Mouse (Mus musculus): Measurements from ENCODE around the gene Gpr39.

Gene Gpr39

DNA sequence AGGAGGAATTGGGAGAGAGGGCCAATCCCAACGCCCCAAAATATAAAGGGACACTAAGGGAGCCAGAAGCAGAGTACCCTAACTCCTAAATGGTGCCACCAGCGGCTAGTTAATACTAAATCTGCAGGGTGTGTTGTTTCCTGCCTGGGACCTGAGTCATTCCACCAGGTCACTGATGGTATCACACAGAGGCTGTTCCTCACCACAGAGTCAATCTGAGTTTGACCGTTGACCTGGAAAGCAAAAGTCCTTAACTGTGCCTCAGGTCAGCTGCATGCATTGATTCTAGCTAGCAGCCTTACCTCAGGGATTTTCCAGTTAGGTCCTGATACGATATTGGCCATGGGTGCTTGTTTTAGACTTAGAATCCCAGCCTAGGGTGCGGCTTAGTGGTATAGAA lies 17.5 kb downstream of the Gpr39 start:
- in situ Hi-C loops (cut with MboI, MseI) = no loop called here

GRCm38 (mm10) chr1:125701101-125701590 lies 24.4 kb downstream of the Gpr39 start:
- in situ Hi-C loops (cut with MboI, MseI) = no loop called here

DNA sequence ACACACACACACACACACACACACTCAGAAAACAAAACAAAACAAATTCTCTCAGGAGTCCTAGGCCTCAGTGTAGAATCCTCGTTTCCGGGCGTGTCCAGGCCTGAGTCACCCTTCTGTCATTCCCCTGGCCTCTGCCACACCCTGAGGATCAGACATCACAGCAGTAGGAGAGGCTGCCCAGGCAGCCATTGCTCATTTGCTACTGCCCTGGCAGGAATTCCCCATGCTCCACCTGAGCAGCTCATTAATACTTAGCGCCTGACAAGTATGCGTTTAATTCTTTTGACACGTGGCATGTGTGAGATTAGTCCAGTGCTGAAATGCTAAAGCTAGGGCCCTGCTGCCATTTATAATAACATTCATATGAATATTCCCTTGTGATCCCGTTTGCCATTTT lies 25.0 kb downstream of the Gpr39 start:
- in situ Hi-C loops (cut with MboI, MseI) = no loop called here

- in situ Hi-C loops (cut with MboI, MseI) = no loop called here
Measured at GRCm38 (mm10) chr1:125702326-125702725, 25.5 kb downstream of the Gpr39 start.

GRCm38 (mm10) chr1:125705412-125705811 lies 28.6 kb downstream of the Gpr39 start:
- in situ Hi-C loops (cut with MboI, MseI) = no loop called here

GRCm38 (mm10) chr1:125715286-125715685 lies 38.5 kb downstream of the Gpr39 start:
- in situ Hi-C loops (cut with MboI, MseI) = no loop called here

GRCm38 (mm10) chr1:125716241-125716640 lies 39.4 kb downstream of the Gpr39 start:
- in situ Hi-C loops (cut with MboI, MseI) = no loop called here

GRCm38 (mm10) chr1:125717906-125718305 lies 41.1 kb downstream of the Gpr39 start:
- in situ Hi-C loops (cut with MboI, MseI) = no loop called here

DNA sequence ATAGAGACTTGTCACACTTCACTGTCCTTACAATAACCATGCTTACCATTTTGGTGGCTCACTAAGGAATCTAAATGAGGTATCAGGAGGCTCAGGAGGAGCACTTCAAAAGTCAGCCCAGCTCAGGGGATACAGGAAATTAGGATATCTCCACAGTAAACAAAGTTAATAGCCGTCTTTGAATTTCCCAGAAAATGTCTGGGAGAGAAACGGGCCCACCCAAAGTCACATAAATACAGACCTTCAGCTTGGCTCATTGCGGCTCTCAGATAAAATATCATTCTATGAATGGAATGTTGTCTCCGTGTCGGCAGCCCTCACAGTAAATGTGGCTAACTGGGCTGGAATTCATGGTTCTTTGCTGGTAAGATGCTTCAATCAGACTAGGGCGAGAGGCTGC lies 42.3 kb downstream of the Gpr39 start:
- in situ Hi-C loops (cut with MboI, MseI) = no loop called here

DNA sequence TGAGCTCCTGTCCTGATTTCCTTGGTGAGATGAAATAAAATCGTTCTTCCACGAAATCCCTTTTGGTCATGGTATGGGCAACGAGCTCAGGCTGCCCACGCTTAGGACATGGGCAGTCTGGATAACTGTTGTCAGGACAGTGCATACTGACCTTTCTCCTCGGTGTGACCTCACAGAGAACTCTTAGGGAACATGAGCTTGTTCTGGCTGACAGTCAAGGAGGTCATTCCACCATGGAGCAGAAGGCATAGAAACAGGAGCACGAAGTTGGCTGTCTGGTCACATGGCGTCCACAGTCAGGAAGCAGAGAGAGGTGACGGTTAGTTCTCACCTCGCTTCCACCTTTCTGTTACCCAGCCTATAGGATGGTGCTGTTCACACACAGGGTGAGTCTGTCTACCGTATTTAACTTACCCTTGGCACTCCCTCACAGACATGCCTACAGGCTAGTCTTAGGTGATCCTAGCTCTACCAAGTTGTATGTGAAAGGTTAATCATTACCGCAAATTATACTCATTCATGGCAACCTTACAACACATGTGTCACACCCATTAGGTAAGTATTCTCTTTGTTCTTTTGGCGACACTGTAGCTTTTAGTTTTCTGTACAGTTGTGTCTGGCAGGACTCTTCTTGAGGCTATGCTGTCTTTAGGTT lies 44.4 kb downstream of the Gpr39 start:
- in situ Hi-C loops (cut with MboI, MseI) = loop anchor here (10.0 kb wide), 1 partner anchor 616 kb away; no protein-coding TSS in a partner anchor

DNA sequence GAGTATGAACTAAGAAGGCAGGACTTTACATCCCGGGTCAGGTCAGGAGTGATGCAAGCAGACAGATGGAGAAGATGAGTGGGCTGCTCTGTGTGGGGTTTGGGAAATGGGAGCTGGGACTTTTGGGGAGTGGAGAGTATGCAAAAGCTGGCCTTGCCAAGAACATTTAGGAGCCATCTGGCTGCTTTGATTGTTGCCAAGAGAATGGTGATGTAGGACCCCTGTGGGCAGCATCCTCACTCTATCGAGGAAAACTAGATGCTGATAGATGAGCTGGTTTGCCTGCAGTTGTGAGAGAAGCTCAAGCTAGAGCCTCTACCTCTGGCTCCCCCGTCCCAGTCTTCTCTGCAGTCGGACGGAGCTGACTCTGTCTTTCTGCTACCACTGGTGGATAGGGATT lies 47.5 kb downstream of the Gpr39 start:
- in situ Hi-C loops (cut with MboI, MseI) = loop anchor here (10.0 kb wide), 1 partner anchor 620 kb away; no protein-coding TSS in a partner anchor

DNA sequence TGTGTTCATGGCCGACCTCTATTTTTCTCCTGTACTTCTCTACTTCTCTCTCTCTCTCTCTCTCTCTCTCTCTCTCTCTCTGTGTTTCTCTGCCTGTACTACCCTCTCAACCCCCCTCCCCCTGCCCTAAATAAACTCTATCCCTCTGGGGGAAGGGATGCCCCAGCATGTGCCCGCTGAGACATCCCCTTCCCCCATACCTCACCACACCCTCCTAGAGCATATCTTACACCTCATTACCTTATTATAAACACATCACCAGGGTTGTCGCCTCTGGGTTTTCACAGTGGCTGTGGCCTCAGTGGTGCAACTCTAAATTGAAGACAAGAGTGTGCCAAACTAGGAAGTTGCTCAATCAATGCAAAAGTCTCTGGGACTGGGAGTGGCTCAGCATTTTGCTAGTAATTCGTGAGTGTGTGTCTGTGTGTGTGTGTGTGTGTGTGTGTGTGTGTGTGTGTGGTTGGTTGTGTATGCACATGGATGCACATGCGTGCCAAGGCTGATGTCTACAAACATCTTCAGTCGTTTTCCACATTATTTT lies 52.3 kb downstream of the Gpr39 start:
- in situ Hi-C loops (cut with MboI, MseI) = loop anchor here (10.0 kb wide), 1 partner anchor 624 kb away; no protein-coding TSS in a partner anchor

DNA sequence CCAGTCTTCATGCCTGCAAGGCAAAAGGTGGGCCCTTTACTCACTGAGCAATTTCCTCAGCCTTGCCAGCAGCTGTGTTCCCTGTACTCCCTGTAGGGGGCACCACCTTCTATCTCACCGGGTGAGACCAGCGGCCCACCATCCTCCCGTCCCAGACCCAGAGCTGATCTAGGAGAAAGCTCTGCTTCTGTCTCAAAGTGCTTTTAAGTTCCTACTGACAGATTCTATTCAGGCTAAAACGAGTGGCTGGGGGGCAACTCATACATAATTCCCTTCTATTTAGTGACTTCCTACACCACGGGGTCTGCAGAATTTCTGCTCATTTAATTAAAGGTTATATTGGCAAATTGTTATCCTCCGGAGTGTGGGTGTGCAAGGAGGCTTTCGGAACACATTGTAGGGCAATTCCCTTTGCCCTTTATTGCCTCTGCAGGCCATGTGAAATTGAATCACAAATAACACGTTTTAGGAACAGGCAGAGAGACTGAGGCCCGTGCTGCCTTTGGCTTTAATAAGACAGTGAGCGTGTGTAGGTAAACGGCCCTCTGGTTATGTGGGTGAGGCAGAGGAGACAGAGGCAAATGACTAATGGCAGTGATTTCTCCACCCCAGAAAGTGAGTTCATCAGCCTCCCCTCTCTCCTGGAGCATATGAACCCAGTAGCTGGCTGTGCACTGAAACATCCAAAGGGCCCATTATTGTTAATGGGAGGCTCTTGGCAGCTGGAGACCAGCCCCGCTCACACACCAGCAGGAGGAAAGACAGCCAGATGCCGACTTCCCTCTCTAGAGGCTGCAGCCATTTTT lies 53.1 kb downstream of the Gpr39 start:
- in situ Hi-C loops (cut with MboI, MseI) = loop anchor here (10.0 kb wide), 1 partner anchor 625 kb away; no protein-coding TSS in a partner anchor

- in situ Hi-C loops (cut with MboI, MseI) = no loop called here
Measured at GRCm38 (mm10) chr1:125730537-125730880, 53.7 kb downstream of the Gpr39 start.

GRCm38 (mm10) chr1:125731854-125732253 lies 55.1 kb downstream of the Gpr39 start:
- in situ Hi-C loops (cut with MboI, MseI) = no loop called here

DNA sequence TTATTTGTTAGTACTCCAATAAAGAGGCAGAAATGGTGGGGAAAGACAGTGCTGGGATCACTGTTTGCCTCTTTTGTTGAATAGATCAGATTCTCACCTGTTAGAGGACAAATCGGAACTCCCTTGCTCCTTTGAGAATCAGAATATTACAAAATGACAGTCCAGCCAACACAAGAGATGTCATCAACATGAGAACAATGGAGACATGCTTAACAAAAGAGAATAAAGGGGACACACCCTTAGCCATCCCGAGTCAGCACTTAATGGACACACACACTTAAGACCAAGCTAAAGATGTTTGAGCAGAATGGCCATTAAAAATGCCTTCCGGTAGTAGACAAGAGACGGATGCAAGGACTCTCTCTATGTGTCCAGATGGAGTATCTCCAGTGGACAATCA lies 68.0 kb downstream of the Gpr39 start:
- in situ Hi-C loops (cut with MboI, MseI) = no loop called here

DNA sequence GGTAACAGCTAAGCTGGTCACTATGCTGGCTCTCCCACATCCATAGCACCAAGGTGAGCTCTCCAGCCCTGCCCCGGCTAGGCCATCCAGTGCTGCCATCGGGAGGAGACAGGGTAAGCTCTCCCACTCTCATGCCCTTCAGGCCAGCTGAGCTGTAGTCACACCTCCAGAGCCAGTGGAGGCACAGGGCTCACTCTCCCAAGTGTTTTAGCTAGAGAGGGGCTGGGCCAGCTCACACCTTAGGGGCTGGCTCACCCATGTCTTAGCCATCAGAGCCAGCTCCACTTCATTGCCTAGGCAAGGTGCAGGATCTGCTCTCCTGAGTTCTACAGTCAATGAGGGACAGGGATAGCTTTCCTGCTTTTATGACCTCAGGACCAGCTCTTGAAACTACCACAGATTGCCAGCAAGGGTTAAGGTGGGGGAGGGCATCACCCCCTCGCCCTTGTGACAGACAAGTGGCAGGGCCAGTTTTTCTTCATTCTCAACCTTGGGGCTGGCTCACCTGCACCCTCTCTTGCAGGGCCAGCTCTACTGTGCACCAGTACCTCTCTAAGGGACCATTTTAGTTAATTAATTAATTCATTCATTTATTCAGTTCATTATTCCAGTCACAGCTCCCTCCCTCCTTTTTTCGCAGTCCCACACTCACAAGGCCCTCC lies 78.7 kb downstream of the Gpr39 start:
- in situ Hi-C loops (cut with MboI, MseI) = no loop called here

- in situ Hi-C loops (cut with MboI, MseI) = no loop called here
Measured at GRCm38 (mm10) chr1:125759972-125760695, 83.3 kb downstream of the Gpr39 start.

GRCm38 (mm10) chr1:125760696-125761025 lies 83.9 kb downstream of the Gpr39 start:
- in situ Hi-C loops (cut with MboI, MseI) = no loop called here

GRCm38 (mm10) chr1:125762076-125762475 lies 85.3 kb downstream of the Gpr39 start:
- in situ Hi-C loops (cut with MboI, MseI) = no loop called here

- in situ Hi-C loops (cut with MboI, MseI) = no loop called here
Measured at GRCm38 (mm10) chr1:125789804-125790203, 113.0 kb downstream of the Gpr39 start.

DNA sequence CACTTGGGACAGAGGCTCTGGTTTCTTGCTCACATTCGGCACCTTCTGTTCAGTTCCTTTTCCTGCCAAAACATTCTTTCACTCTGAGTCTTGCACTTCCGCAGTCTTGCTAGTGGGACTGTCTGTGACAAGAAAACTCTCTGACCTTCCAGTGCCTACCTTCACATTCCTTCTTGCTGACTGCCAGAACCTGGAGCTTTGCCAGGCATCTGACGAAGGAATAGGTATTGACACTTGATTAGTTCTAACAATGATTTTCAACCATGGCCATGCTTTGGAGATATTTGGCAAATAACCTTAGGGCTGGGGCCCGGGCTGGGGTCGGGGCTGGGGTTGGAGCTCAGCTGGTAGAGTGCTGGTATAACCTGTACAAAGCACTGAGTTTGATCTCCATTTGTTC lies 123.7 kb downstream of the Gpr39 start:
- in situ Hi-C loops (cut with MboI, MseI) = no loop called here

Measured in T-helper 1 cell (primary cell).